Mouse (Mus musculus) C2C12 (cell line): ENCODE measurements at regions not wholly inside any gene's neighbourhood (a gene's known extent, or its start where the extent isn't known, plus 50 kb on each side); places are given as distances from the start of the nearest gene placed in this dataset.

Experiments
- CEBPB ChIP-seq: IDR thresholded peaks from one replicate; pipeline ENCODE4 v1.6.1; 2011; ENCODE audit warnings: low read depth, mild to moderate bottlenecking, control low read depth, moderate library complexity
- CTCF ChIP-seq: IDR thresholded peaks from one replicate; pipeline ENCODE4 v1.5.1; 2011; ENCODE audit not compliant: control insufficient read depth, insufficient read depth, insufficient read length
- USF1 ChIP-seq: IDR thresholded peaks from one replicate; pipeline ENCODE4 v1.6.1; 2011; ENCODE audit warnings: low read depth, mild to moderate bottlenecking, control low read depth, moderate library complexity

- TF ChIP-seq CTCF = no peak
- TF ChIP-seq USF1 = no peak
- TF ChIP-seq CEBPB = no peak
Observed at GRCm38 (mm10) chr16:55612001-55612400, 226.7 kb downstream of the Nfkbiz start.
